Mouse (Mus musculus) midbrain, embryonic 11.5 days (tissue): ENCODE measurements around the gene Fam178b. TPM values are rescaled to one million over a fixed set of nuclear protein-coding genes. Genes with fewer than 3 reads are reported as not detected.

Source experiments
- ATAC-seq: fragments of 200-750 bp; cut with Nextera tagmentation; 2 replicates; pipeline ENCODE4 v1.8.0; 2017; ENCODE audit warnings: moderate TSS enrichment, moderate library complexity; ENCODE audit not compliant: low FRiP score
- DNase-seq: peaks from one replicate; pipeline ENCODE4 v3.0.0; 2015; ENCODE audit warnings: low spot score; ENCODE audit errors: missing footprints
- H3K27ac ChIP-seq: fragments of 300-500 bp; sonication (generic); 2 replicates; pipeline ENCODE4 v1.5.1; 2014; ENCODE audit warnings: low read depth, low read length
- H3K27me3 ChIP-seq: fragments of 300-500 bp; sonication (generic); 2 replicates; pipeline ENCODE4 v1.6.1; 2014; ENCODE audit warnings: mild to moderate bottlenecking, low read length, moderate library complexity, mixed read lengths; ENCODE audit not compliant: control insufficient read depth, insufficient read depth
- H3K36me3 ChIP-seq: fragments of 300-500 bp; sonication (generic); 2 replicates; pipeline ENCODE4 v1.6.1; 2014; ENCODE audit warnings: mild to moderate bottlenecking, low read length, moderate library complexity, mixed read lengths; ENCODE audit not compliant: control insufficient read depth, insufficient read depth
- H3K4me1 ChIP-seq: fragments of 300-500 bp; sonication (generic); 2 replicates; pipeline ENCODE4 v1.6.1; 2014; ENCODE audit warnings: low read length; ENCODE audit not compliant: control insufficient read depth, insufficient read depth
- H3K4me2 ChIP-seq: fragments of 300-500 bp; sonication (generic); 2 replicates; pipeline ENCODE4 v1.6.1; 2014; ENCODE audit warnings: mild to moderate bottlenecking, moderate library complexity
- H3K4me3 ChIP-seq: fragments of 300-500 bp; sonication (generic); 2 replicates; pipeline ENCODE4 v1.5.1; 2014; ENCODE audit warnings: low read depth, low read length
- H3K9ac ChIP-seq: fragments of 300-500 bp; sonication (generic); 2 replicates; pipeline ENCODE4 v1.6.1; 2014; ENCODE audit warnings: low read length
- H3K9me3 ChIP-seq: fragments of 300-500 bp; sonication (generic); 2 replicates; pipeline ENCODE4 v1.6.1; 2016; ENCODE audit warnings: low read length; ENCODE audit not compliant: control insufficient read depth
- WGBS: fragments of 180-500 bp; shearing (Covaris S2); extraction: QIAGEN DNeasy Blood & Tissue Kit; methylation state at CpG from one replicate; pipeline ENCODE4 v1.1.7; 2014; 5-methylcytosine and 5-hydroxymethylcytosine counted together
- polyA plus RNA-seq: library from polyadenylated mRNA; unstranded; fragments of >200 nt; fragmentation: Nextera tagmentation; extraction: Ambion mirVana; gene quantifications from 2 replicates; pipeline ENCODE4 v1.2.1, GENCODE M21; 2014

Gene Fam178b
- polyA plus RNA-seq, 1 experiment from 2014 or later: 0.16 TPM

- H3K4me1 ChIP-seq: peaks cover 7% of the 10 kb centered on the region; the same call in 1 of the 2 replicates
- H3K27ac ChIP-seq: no peak overlapping the region
- H3K36me3 ChIP-seq: no peaks in the 10 kb centered on the region
- no peak overlapping the region for H3K4me2 ChIP-seq
- no peak overlapping the region for H3K9ac ChIP-seq
- H3K4me3 ChIP-seq: no peak overlapping the region
- WGBS: 74% methylated on average over 4 of the region's 4 CpGs
- DNase-seq (no peak), ATAC-seq (no peak)
- H3K9me3 ChIP-seq: no peaks in the 10 kb centered on the region
- no peaks in the 10 kb centered on the region for H3K27me3 ChIP-seq
Observed at GRCm38 (mm10) chr1:36568776-36569175, 114.2 kb downstream of the Fam178b start.

- H3K9ac ChIP-seq: no peak overlapping the region
Observed at GRCm38 (mm10) chr1:36567818-36568603, 115.0 kb downstream of the Fam178b start.

GRCm38 (mm10) chr1:36566425-36566824 lies 116.6 kb downstream of the Fam178b start:
- WGBS: 2% methylated on average over 2 of the region's 2 CpGs
- H3K27me3 ChIP-seq: no peaks in the 10 kb centered on the region
- ATAC-seq: no peak
- no peaks in the 10 kb centered on the region for H3K36me3 ChIP-seq
- peaks cover 7% of the 10 kb centered on the region; the same call in 1 of the 2 replicates for H3K4me1 ChIP-seq
- DNase-seq: no peak
- no peak overlapping the region for H3K4me3 ChIP-seq
- H3K4me2 ChIP-seq: no peak overlapping the region
- no peak overlapping the region for H3K9ac ChIP-seq
- H3K27ac ChIP-seq: no peak overlapping the region
- no peaks in the 10 kb centered on the region for H3K9me3 ChIP-seq

More at GRCm38 (mm10) chr1:36567818-36568603, 115.0 kb downstream of the Fam178b start:
- no peaks in the 10 kb centered on the region for H3K9me3 ChIP-seq
- WGBS: 40% methylated on average over 21 of the region's 21 CpGs
- H3K27ac ChIP-seq: no peak overlapping the region
- H3K36me3 ChIP-seq: no peaks in the 10 kb centered on the region
- no peak for ATAC-seq
- H3K27me3 ChIP-seq: no peaks in the 10 kb centered on the region
- no peak overlapping the region for H3K4me3 ChIP-seq
- no peak for DNase-seq
- H3K4me2 ChIP-seq: no peak overlapping the region
- H3K4me1 ChIP-seq: peaks cover 7% of the 10 kb centered on the region; the same call in 1 of the 2 replicates

- Histone ChIP-seq H3K9me3 (no peaks in the 10 kb centered on the region), H3K27me3 (no peaks in the 10 kb centered on the region), H3K4me2 (no peak overlapping the region), H3K36me3 (no peaks in the 10 kb centered on the region), H3K9ac (no peak overlapping the region), H3K27ac (no peak overlapping the region), H3K4me1 (peaks cover 11% of the 10 kb centered on the region), H3K4me3 (no peak overlapping the region)
- 82% methylated on average over 6 of the region's 6 CpGs for WGBS
- DNase-seq (no peak), ATAC-seq (no peak)
Observed at GRCm38 (mm10) chr1:36564101-36564500, 118.9 kb downstream of the Fam178b start.

- 61% methylated on average over 4 of the region's 4 CpGs for WGBS
- H3K4me3 ChIP-seq: no peak overlapping the region
- H3K27me3 ChIP-seq: no peaks in the 10 kb centered on the region
- DNase-seq: no peak
- no peaks in the 10 kb centered on the region for H3K9me3 ChIP-seq
- no peak overlapping the region for H3K4me2 ChIP-seq
- H3K4me1 ChIP-seq: peaks cover 16% of the 10 kb centered on the region
- no peak overlapping the region for H3K9ac ChIP-seq
- no peak for ATAC-seq
- H3K27ac ChIP-seq: no peak overlapping the region
- no peaks in the 10 kb centered on the region for H3K36me3 ChIP-seq
Observed at GRCm38 (mm10) chr1:36563632-36564031, 119.4 kb downstream of the Fam178b start.

GRCm38 (mm10) chr1:36563197-36563596 lies 119.8 kb downstream of the Fam178b start:
- no peaks in the 10 kb centered on the region for H3K27me3 ChIP-seq
- WGBS: 84% methylated on average over 2 of the region's 2 CpGs
- no peak overlapping the region for H3K4me2 ChIP-seq
- ATAC-seq (no peak), DNase-seq (no peak)
- H3K4me3 ChIP-seq: no peak overlapping the region
- H3K27ac ChIP-seq: no peak overlapping the region
- peaks cover 17% of the 10 kb centered on the region for H3K4me1 ChIP-seq
- no peaks in the 10 kb centered on the region for H3K9me3 ChIP-seq
- H3K36me3 ChIP-seq: no peaks in the 10 kb centered on the region
- no peak overlapping the region for H3K9ac ChIP-seq

- Histone ChIP-seq H3K36me3 (no peaks in the 10 kb centered on the region), H3K4me1 (peaks cover 14% of the 10 kb centered on the region), H3K4me3 (no peak overlapping the region), H3K27ac (no peak overlapping the region), H3K27me3 (no peaks in the 10 kb centered on the region), H3K9ac (no peak overlapping the region), H3K9me3 (no peaks in the 10 kb centered on the region), H3K4me2 (no peak overlapping the region)
- no peak for DNase-seq
- ATAC-seq: no peak
- 80% methylated on average over 4 of the region's 4 CpGs for WGBS
Observed at GRCm38 (mm10) chr1:36562388-36562787, 120.6 kb downstream of the Fam178b start.

GRCm38 (mm10) chr1:36560903-36561302 lies 122.1 kb downstream of the Fam178b start:
- Histone ChIP-seq H3K4me1 (peaks cover 12% of the 10 kb centered on the region), H3K27me3 (no peaks in the 10 kb centered on the region), H3K36me3 (no peaks in the 10 kb centered on the region), H3K4me3 (no peak overlapping the region), H3K9ac (no peak overlapping the region), H3K27ac (no peak overlapping the region), H3K9me3 (no peaks in the 10 kb centered on the region), H3K4me2 (no peak overlapping the region)
- 61% methylated on average over 6 of the region's 6 CpGs for WGBS
- DNase-seq: no peak
- no peak for ATAC-seq

- no peaks in the 10 kb centered on the region for H3K36me3 ChIP-seq
- 68% methylated on average over 5 of the region's 5 CpGs for WGBS
- H3K9me3 ChIP-seq: no peaks in the 10 kb centered on the region
- DNase-seq (no peak), ATAC-seq (no peak)
- no peak overlapping the region for H3K4me2 ChIP-seq
- no peak overlapping the region for H3K9ac ChIP-seq
- no peak overlapping the region for H3K27ac ChIP-seq
- H3K27me3 ChIP-seq: no peaks in the 10 kb centered on the region
- H3K4me3 ChIP-seq: no peak overlapping the region
- peaks cover 22% of the 10 kb centered on the region for H3K4me1 ChIP-seq
Observed at GRCm38 (mm10) chr1:36559888-36560287, 123.1 kb downstream of the Fam178b start.
